Mouse (Mus musculus): Measurements from ENCODE around the gene Ephb1. TPM values are rescaled to one million over a fixed set of nuclear protein-coding genes. Genes with fewer than 3 reads are reported as not detected.

Ephb1 gene
- polyA plus RNA-seq, 1 experiment from 2014 or later, result 0.66 TPM

DNA sequence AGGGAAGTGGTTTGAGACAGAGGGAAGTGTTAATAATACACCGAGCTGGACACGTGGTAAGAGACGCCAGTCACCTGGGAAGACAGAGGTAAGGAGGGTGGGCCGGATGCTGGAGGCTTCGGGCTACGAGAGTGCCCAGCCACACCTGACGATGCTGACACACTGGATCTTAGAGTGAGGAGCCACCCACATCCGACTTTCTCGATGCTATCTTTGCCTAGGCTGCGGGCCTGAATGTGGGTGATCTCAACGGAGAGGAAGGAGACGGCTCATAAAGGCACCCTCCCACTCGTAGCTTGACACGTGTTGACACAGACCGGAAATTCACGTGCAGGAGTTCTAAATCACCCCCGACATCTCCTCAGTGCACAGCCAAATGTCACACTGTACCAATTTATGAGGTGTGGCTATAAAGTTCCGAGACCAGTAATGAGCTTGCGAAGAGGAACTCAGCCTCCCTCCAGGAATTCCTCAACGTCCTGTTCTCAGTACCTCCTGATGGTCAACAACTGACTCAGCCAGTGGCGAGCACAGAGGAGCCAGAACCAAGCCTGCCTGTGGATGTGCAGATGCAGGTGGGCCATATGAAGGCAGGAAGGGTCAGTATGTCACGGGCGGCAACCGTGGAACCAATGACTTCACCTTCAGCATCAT lies 268.3 kb downstream of the Ephb1 start:
- Histone ChIP-seq H3K4me3 (no peak overlapping the region), H3K27me3 (replicated peaks) (peaks cover 20% of the 10 kb centered on the region; the same call in 1 of the 2 replicates), H3K9me3 (replicated peaks) (no peaks in the 10 kb centered on the region), H3K36me3 (no peaks in the 10 kb centered on the region), H3K4me1 (replicated peaks) (no peaks in the 10 kb centered on the region), H3K9ac (no peak overlapping the region), H3K27ac (ENCODE audit: poor library complexity, severe bottlenecking) (no peak overlapping the region), H3K4me2 (no peak overlapping the region)
- 74% methylated on average over 24 of the region's 24 CpGs for WGBS
- no peak for ATAC-seq (ENCODE audit: insufficient number of reproducible peaks, low FRiP score)

DNA sequence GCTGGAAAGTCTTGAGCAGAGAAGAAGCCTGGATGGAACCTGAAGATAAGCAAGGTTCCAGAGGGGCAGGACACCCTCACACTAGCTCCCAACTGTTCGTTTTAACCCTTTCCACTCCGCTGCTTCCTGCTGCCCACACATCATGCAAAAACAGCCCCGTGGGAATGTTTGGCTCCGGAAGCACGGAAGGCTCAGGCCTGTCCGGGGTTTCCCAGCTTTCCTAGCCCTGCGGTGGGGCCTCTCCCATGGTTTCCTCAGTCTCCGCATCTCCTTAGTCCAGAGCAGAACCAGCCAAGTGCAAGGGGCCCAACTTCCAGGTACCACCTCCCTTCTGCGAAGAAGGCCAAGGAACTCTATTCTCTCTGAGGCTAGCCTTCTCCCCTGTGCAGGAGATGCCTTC lies 269.0 kb downstream of the Ephb1 start:
- WGBS, result 89% methylated on average over 9 of the region's 9 CpGs
- no peak for ATAC-seq (ENCODE audit: insufficient number of reproducible peaks, low FRiP score)
- H3K9ac ChIP-seq, result no peak overlapping the region
- no peaks in the 10 kb centered on the region for H3K9me3 ChIP-seq (replicated peaks)
- H3K36me3 ChIP-seq, result no peaks in the 10 kb centered on the region
- no peak overlapping the region for H3K4me2 ChIP-seq
- peaks cover 20% of the 10 kb centered on the region; the same call in 1 of the 2 replicates for H3K27me3 ChIP-seq (replicated peaks)
- H3K27ac ChIP-seq (ENCODE audit: poor library complexity, severe bottlenecking), result no peak overlapping the region
- no peaks in the 10 kb centered on the region for H3K4me1 ChIP-seq (replicated peaks)
- H3K4me3 ChIP-seq, result no peak overlapping the region

DNA sequence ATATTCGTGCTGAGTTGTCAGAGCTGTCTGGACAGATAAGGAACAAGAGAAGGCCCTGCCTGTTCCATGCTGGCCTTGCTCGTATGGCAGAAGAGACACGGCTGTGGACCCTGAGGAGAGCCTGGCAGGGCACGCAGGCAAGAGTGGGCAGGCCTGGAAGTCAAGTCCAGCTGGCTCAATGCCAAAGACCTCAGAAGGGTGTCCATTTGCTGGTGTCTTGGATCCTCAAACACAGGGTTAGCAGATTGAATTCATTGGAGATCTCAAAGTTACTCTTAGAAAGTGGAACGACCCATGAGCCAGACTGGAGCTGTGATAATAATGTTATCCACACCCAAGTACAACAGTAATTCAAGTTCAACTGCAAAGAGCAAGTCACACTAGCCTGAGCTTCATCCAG lies 273.6 kb downstream of the Ephb1 start:
- Histone ChIP-seq H3K9ac (no peak overlapping the region), H3K4me2 (no peak overlapping the region), H3K9me3 (replicated peaks) (no peaks in the 10 kb centered on the region), H3K4me3 (no peak overlapping the region), H3K36me3 (no peaks in the 10 kb centered on the region), H3K27ac (ENCODE audit: poor library complexity, severe bottlenecking) (no peak overlapping the region), H3K4me1 (replicated peaks) (no peaks in the 10 kb centered on the region), H3K27me3 (replicated peaks) (peaks cover 32% of the 10 kb centered on the region)
- ATAC-seq (ENCODE audit: insufficient number of reproducible peaks, low FRiP score), result no peak
- WGBS, result 54% methylated on average over 5 of the region's 5 CpGs

DNA sequence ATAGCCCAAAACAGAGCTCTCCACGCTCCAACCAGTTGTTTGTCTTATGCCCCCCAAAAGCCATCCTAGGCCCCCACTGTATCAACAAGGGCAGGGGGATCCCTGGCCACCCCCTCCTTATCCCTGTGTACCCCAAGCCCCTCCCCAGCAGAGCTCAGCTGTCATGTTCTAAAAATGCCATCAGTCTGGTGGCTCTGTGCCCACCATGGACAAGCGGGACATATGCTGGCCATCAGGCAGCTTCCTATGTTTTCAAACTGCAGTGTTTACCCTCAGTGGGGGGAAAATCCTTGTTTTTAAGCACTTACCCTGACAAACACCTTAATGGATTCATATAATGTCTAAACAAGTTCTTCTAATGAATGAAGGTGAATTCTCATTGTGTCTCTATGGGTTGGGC lies 275.3 kb downstream of the Ephb1 start:
- H3K4me1 ChIP-seq (replicated peaks), result no peaks in the 10 kb centered on the region
- 83% methylated on average over 2 of the region's 2 CpGs for WGBS
- H3K27me3 ChIP-seq (replicated peaks), result peaks cover 35% of the 10 kb centered on the region
- no peak overlapping the region for H3K9ac ChIP-seq
- no peak overlapping the region for H3K4me3 ChIP-seq
- no peaks in the 10 kb centered on the region for H3K36me3 ChIP-seq
- H3K4me2 ChIP-seq, result no peak overlapping the region
- no peak for ATAC-seq (ENCODE audit: insufficient number of reproducible peaks, low FRiP score)
- no peaks in the 10 kb centered on the region for H3K9me3 ChIP-seq (replicated peaks)
- no peak overlapping the region for H3K27ac ChIP-seq (ENCODE audit: poor library complexity, severe bottlenecking)

DNA sequence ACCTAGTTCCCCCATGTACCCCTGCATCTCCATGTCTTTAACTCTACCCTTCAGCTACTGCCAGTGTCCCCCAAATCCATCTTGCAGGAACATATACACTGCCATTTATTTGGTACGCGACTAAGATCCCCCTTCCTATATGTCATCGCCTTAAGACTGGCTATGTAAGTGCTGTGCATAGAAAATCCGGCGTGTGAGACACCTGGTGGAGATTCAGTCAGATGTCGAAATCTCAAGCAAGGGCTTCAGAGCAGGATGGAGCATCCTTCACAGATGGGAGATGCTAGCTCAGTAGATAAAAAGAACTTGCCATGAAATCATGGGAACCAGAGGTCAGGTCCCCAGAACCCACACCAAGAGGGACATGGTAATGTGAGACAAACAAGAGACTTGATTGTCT lies 276.3 kb downstream of the Ephb1 start:
- H3K27me3 ChIP-seq (replicated peaks), result peaks cover 38% of the 10 kb centered on the region
- H3K36me3 ChIP-seq, result no peaks in the 10 kb centered on the region
- H3K4me3 ChIP-seq, result no peak overlapping the region
- H3K27ac ChIP-seq (ENCODE audit: poor library complexity, severe bottlenecking), result no peak overlapping the region
- 81% methylated on average over 6 of the region's 6 CpGs for WGBS
- no peak overlapping the region for H3K9ac ChIP-seq
- H3K4me2 ChIP-seq, result no peak overlapping the region
- no peaks in the 10 kb centered on the region for H3K9me3 ChIP-seq (replicated peaks)
- ATAC-seq (ENCODE audit: insufficient number of reproducible peaks, low FRiP score), result no peak
- H3K4me1 ChIP-seq (replicated peaks), result no peaks in the 10 kb centered on the region

DNA sequence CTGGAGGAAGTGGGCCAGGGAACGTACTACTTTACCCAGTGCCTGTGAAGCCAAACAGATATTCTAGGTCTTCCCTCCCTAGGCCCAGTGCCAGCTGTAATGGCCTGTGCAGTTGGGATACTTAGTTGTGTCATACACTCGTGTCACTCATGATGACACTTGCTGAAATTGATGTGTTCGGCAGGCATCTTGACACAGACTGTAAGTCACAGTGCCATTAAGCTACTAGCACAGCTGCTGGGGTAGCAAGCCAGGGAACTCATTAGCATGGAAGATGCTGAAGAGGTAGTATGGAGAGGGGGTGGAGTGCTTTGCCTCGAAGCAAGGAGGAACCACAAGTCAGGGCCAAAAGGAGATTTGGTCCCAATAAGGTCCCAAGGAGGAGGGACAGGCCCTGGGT lies 279.0 kb downstream of the Ephb1 start:
- no peak overlapping the region for H3K4me3 ChIP-seq
- peaks cover 45% of the 10 kb centered on the region for H3K27me3 ChIP-seq (replicated peaks)
- ATAC-seq (ENCODE audit: insufficient number of reproducible peaks, low FRiP score), result no peak
- H3K9ac ChIP-seq, result no peak overlapping the region
- no peaks in the 10 kb centered on the region for H3K36me3 ChIP-seq
- H3K27ac ChIP-seq (ENCODE audit: poor library complexity, severe bottlenecking), result no peak overlapping the region
- no peaks in the 10 kb centered on the region for H3K9me3 ChIP-seq (replicated peaks)
- no peaks in the 10 kb centered on the region for H3K4me1 ChIP-seq (replicated peaks)
- no peak overlapping the region for H3K4me2 ChIP-seq
- 59% methylated on average over 4 of the region's 4 CpGs for WGBS

DNA sequence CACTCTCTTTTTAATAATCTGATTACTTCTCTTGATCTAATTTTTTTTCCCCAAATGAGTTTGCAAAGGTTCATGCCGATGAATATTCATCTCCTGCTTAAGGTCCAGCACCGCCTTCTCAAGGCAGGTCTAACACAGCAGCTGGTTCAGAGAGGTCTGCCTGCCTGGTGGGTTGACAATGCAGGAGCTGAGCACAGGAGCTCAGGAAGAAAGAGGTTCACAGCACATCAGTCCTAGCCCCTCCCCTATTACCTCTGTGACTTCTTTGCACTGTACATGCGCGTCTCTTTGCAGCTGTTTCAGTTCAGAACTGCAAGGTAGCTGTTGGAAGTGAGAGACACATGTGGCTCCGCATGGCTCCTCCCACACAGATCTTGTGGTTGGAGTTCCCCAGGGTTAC lies 281.1 kb downstream of the Ephb1 start:
- WGBS, result 80% methylated on average over 5 of the region's 5 CpGs
- peaks cover 37% of the 10 kb centered on the region for H3K27me3 ChIP-seq (replicated peaks)
- 0 out of 2 replicates have a peak, but pooled peaks have one; percentile 11 for ATAC-seq (ENCODE audit: insufficient number of reproducible peaks, low FRiP score)

DNA sequence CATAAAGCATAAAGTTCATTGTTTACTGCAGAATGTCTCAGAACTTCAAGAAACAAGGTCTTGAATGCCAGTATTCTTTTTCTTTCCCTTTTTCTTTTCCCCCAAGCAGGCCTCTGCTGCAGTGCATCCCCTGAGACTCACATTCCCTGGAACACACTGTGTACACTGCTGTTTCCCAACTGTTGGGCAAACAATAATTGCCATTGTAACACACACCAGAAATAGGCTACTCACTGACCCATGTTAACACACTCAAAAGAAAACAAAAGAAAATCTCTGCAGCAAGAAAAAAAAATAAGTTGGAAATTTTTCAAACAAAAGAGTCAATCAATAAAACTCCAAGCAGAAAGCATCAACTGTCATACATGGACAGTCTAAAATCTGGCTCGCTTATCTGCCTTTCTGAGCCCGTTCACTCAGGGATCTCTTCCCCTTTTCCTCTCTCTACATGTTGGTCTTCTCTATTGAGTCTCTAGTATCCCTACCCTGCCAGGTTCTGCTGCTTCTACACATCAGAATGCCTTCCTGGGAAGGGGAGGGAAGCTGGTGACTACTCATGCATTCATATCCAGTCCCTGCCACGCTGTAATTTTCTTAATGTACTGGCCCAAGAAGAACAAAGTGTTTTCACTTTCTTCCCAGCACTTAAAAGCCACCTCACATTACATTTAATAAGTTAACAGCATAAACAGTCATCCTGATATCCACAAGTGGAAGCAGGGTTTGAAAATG lies 285.2 kb downstream of the Ephb1 start:
- Histone ChIP-seq H3K36me3 (no peaks in the 10 kb centered on the region), H3K4me2 (no peak overlapping the region), H3K4me1 (replicated peaks) (no peaks in the 10 kb centered on the region), H3K27me3 (replicated peaks) (peaks cover 13% of the 10 kb centered on the region), H3K9me3 (replicated peaks) (no peaks in the 10 kb centered on the region), H3K4me3 (no peak overlapping the region), H3K9ac (no peak overlapping the region), H3K27ac (ENCODE audit: poor library complexity, severe bottlenecking) (no peak overlapping the region)
- WGBS, result 78% methylated on average over 3 of the region's 3 CpGs
- no peak for ATAC-seq (ENCODE audit: insufficient number of reproducible peaks, low FRiP score)

More for the DNA sequence above, 281.1 kb downstream of the Ephb1 start:
- no peaks in the 10 kb centered on the region for H3K36me3 ChIP-seq
- no peak overlapping the region for H3K4me2 ChIP-seq
- H3K9ac ChIP-seq, result no peak overlapping the region
- no peaks in the 10 kb centered on the region for H3K9me3 ChIP-seq (replicated peaks)
- H3K4me1 ChIP-seq (replicated peaks), result no peaks in the 10 kb centered on the region
- no peak overlapping the region for H3K27ac ChIP-seq (ENCODE audit: poor library complexity, severe bottlenecking)
- no peak overlapping the region for H3K4me3 ChIP-seq

DNA sequence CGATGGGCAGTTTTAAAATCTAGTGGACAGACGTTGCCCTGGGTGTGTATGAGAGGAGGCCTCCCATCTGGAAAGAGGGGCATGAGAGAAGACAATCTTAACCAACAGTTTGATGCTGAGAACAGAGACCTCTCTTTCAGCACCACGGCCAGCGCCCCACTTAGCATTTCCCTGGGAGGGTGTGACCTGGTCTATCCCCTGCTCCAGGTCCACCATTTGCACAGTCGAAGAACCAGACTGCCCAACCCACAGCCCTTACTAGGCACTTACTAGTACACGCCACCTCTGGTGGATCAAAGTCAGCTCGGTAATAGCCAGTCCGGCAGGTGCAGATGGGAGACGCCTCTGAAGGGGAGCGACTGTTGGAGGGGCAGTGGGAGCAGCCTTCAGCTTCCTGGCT lies 287.9 kb downstream of the Ephb1 start:
- Histone ChIP-seq H3K27ac (ENCODE audit: poor library complexity, severe bottlenecking) (no peak overlapping the region), H3K9ac (no peak overlapping the region), H3K36me3 (no peaks in the 10 kb centered on the region), H3K27me3 (replicated peaks) (peaks cover 1% of the 10 kb centered on the region; the same call in 1 of the 2 replicates), H3K4me1 (replicated peaks) (no peaks in the 10 kb centered on the region), H3K4me2 (no peak overlapping the region), H3K9me3 (replicated peaks) (no peaks in the 10 kb centered on the region), H3K4me3 (no peak overlapping the region)
- ATAC-seq (ENCODE audit: insufficient number of reproducible peaks, low FRiP score), result no peak
- WGBS, result 62% methylated on average over 10 of the region's 10 CpGs

DNA sequence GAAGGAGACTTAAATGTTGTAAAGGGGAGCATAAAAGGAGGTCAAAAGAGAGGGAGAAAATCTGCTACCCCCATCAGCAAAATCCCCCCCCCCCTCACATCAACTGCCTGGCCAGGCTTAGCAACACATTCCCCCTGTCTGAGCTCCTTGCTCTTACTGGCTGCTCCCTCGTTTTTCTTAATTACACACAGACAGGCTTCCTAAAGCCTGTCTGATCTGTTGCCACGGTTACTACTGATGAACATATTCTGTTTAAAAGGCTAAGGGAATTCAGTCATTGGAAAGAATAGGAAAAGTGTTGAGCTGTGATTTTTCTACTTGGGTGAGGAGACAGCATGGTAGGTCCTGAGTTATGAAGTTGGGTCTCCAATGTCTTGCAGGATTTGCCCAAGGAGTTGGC lies 308.6 kb downstream of the Ephb1 start:
- ATAC-seq (ENCODE audit: insufficient number of reproducible peaks, low FRiP score), result no peak
- no peak overlapping the region for H3K4me2 ChIP-seq
- no peaks in the 10 kb centered on the region for H3K4me1 ChIP-seq (replicated peaks)
- H3K9ac ChIP-seq, result no peak overlapping the region
- H3K36me3 ChIP-seq, result no peaks in the 10 kb centered on the region
- WGBS, result 40% methylated on average over 2 of the region's 2 CpGs
- no peak overlapping the region for H3K27ac ChIP-seq (ENCODE audit: poor library complexity, severe bottlenecking)
- H3K9me3 ChIP-seq (replicated peaks), result no peaks in the 10 kb centered on the region
- H3K27me3 ChIP-seq (replicated peaks), result 0 out of 2 replicates have a peak, but pooled peaks cover 5% of the 10 kb centered on the region
- H3K4me3 ChIP-seq, result no peak overlapping the region

DNA sequence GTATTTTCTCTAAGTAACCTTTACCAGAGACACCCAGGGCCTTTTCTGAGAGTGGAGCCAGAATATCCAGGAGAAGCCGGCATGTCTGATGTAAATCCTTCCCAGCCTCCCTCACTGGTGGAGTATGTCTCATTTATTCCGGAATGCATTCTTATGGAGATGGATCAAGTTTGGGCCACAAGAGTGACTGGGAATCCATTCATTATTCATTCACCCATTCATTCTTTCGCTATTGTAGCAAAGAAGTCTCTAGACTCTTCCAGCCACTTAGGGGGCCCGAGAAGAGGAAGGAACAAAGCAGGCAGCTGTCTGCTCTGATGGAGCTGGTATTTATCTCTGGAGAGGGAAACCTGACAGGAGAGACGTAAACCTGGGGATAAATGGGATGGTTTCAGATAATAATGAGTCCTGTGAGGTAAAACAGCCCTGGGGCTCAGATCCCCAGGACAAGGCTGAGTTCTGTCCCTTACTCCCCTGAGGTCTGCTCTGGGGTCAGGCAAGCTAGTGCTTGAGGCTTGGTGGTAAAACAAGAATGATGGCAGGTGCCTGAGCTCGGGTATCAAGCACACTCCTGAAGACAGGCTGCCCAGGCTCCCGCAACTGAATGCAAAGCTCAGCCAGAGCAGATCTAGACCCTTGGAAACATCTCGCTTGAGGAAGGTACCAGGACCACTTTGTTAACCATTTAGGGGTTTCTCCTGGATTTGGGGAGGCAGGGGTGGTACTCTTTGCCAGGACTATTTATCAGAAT lies 309.2 kb downstream of the Ephb1 start:
- no peaks in the 10 kb centered on the region for H3K36me3 ChIP-seq
- WGBS, result 52% methylated on average over 8 of the region's 8 CpGs
- H3K4me1 ChIP-seq (replicated peaks), result no peaks in the 10 kb centered on the region
- ATAC-seq (ENCODE audit: insufficient number of reproducible peaks, low FRiP score), result no peak
- no peak overlapping the region for H3K27ac ChIP-seq (ENCODE audit: poor library complexity, severe bottlenecking)
- no peak overlapping the region for H3K4me3 ChIP-seq
- H3K9me3 ChIP-seq (replicated peaks), result no peaks in the 10 kb centered on the region
- H3K9ac ChIP-seq, result no peak overlapping the region
- H3K4me2 ChIP-seq, result no peak overlapping the region
- 0 out of 2 replicates have a peak, but pooled peaks cover 5% of the 10 kb centered on the region for H3K27me3 ChIP-seq (replicated peaks)
